Mouse (Mus musculus) left cerebral cortex, postnatal 4 days (tissue): ENCODE data around the gene Csnk1d. TPM values are rescaled to one million over a fixed set of nuclear protein-coding genes. Genes with fewer than 3 reads are reported as not detected.
A peak's percentile ranks its signal among the peaks of the same experiment; 100 is the strongest.

Experiments used
- DNase-seq: peaks from one replicate; pipeline ENCODE4 v3.0.0-alpha.2; 2022
- intact Hi-C: fragments of 180-260 bp; cut with DNase I; formaldehyde crosslinking; loops from one replicate; pipeline ENCODE4 v1.15.1; 2025
- total RNA-seq, 2 experiments: library from RNA; stranded (reverse); gene quantifications; 2 replicates each; pipeline ENCODE4 v1.2.3; 2021

Gene Csnk1d
- 100 to 1,000 TPM; 137 to 141 TPM for total RNA-seq

DNA sequence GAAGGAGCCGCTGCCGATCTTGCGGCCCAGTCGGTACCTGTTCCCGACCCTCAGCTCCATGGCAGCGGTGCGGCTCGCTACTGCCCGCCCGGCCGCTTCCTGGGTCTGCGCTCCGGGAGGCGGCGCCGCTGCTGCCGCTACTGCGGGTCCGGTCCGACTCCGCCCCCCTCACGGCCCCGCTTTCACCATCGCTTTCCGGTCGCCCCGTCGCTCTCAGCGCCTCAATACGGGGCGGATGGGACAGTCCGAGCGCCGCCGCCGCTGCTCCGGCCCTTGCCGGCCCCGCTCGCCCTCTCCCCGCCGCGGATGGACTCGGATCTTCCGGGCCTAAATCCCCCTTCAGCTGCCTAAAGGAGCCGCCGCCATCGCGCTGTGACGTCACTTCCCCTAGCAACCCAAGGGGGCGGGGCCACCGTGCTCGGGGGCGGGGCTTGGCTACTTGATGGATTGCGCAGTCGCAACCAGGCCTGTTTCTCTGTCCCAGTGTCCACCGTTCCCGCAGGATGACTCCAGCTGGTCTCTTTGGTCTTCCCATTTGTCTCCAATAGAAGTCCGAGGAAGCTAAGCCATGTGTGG lies at the start of gene Csnk1d:
Csnk1d (minus strand) TSS at position 380 of the 576 bp plus-strand sequence.
- intact Hi-C loops, result no loop called here
- DNase-seq, result peak; percentile 99

DNA sequence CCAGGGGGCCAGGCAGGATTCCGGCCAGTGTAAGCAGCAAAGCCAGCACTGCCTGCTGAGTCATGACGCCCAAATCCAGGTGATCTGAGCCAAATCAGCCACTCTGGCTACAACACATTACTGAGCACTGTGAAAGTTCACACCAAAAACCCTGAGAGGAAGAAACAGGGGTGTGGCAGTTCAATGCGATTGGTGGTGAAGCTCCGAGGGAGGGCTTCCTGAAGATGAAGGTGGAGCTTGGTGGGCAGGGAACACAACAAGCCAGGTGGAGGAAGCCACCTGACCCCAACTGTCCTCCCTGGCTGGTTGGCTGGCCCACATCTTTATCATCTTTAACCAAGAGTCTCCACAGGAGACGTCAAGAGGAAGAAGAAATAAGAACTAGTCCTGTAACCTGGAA lies 48.2 kb upstream of the Csnk1d start, which contains the start of gene Cd7:
Cd7 (minus strand) TSS at position 117 of the 400 bp plus-strand sequence.
- intact Hi-C loops, result no loop called here
- DNase-seq, result no peak

DNA sequence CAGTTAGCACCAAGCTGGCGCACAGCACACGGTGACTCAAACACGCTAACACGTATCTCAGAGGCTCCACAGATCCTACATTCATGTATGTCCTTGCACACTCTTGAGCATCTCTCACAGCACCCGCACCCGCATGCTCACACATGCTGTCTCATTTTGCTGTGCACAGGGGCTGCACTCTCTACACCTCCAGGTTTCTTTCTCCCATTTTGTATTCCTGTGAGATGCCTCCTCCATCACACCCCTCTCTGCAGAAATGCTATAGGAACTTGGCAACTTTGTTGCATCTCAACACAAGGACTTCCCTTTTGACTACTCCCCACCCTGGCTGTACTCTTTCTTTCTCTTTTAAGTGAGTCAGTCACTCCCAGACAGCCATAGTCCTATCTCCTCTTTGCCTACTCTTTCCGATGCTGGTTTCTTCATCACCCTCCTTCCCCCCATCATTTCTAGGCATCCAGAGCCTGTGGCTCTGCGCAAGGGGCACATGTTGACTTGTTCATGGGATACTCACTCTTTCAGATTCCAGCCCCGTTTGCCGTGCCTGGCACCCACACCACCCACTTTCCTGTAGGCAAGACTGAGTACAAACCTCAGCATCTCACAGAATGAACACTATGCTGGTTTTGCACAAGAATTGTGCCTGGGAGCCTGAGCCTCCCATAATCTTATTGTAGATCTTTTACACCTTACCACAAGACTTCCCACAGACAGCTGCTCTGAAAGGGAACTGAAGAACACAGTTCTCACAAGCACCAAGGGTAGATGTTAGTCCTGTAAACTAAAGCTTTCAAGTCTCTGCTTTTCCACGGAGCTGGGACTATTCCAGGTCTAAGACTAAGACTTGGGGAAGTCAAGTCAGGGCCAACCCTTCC lies 47.5 kb upstream of the Csnk1d start:
- intact Hi-C loops, result no loop called here
- DNase-seq, result no peak

GRCm38 (mm10) chr11:121033118-121033517 lies 42.0 kb upstream of the Csnk1d start:
- no peak for DNase-seq
- intact Hi-C loops, result no loop called here

- intact Hi-C loops, result no loop called here
- DNase-seq, result no peak
Observed at GRCm38 (mm10) chr11:121027259-121027658, 36.1 kb upstream of the Csnk1d start.

DNA sequence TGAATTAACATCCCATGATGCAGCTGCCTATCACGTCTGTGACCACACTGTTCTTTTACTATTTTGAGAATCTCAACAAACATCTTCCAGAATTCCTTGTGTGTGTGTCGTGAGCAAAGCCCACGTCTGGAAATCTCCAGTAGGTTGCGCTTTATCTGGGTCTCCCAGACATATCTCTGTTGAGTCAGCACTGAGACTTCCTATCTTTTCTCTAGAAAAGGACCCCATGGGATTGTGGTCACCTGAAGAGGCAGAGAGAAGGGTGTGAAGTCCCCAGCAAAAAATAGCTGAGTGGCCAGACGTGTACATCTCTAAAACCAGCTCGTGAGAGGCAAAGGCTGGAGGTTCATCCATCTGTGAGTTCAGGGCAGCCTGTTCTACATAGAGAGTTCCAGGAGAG lies 33.0 kb upstream of the Csnk1d start:
- no peak for DNase-seq

GRCm38 (mm10) chr11:121019501-121019900 lies 28.4 kb upstream of the Csnk1d start:
- intact Hi-C loops, result no loop called here
- no peak for DNase-seq

More for the DNA sequence above, 33.0 kb upstream of the Csnk1d start:
- intact Hi-C loops, result no loop called here

- intact Hi-C loops, result no loop called here
Observed at GRCm38 (mm10) chr11:121017703-121018102, 26.6 kb upstream of the Csnk1d start.

DNA sequence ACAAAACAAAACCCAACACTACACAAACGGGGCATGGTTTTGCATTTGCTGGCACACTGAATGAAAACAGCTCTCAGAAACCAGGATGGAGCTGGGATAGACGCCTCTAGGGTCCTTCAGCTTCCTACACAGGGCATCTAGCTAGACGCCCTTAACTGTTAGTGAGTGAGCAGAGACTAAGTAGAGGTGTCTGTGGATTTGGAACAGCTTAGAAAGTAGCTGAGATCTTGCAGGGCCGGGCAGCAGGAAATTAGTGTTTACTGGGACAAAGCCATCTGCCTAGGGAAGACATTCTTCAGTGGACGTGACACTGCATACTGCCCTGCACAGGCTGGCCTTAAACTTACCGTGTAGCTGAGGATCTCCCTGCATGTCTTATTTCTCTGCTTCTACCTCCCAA lies 24.3 kb upstream of the Csnk1d start:
- no peak for DNase-seq
- intact Hi-C loops, result no loop called here

More at GRCm38 (mm10) chr11:121017703-121018102, 26.6 kb upstream of the Csnk1d start:
- DNase-seq, result peak; percentile 73

GRCm38 (mm10) chr11:121014896-121015300 lies 23.8 kb upstream of the Csnk1d start:
- intact Hi-C loops, result no loop called here
- peak; percentile 28 for DNase-seq

GRCm38 (mm10) chr11:121013656-121014055 lies 22.5 kb upstream of the Csnk1d start:
- DNase-seq, result no peak
- intact Hi-C loops, result no loop called here

DNA sequence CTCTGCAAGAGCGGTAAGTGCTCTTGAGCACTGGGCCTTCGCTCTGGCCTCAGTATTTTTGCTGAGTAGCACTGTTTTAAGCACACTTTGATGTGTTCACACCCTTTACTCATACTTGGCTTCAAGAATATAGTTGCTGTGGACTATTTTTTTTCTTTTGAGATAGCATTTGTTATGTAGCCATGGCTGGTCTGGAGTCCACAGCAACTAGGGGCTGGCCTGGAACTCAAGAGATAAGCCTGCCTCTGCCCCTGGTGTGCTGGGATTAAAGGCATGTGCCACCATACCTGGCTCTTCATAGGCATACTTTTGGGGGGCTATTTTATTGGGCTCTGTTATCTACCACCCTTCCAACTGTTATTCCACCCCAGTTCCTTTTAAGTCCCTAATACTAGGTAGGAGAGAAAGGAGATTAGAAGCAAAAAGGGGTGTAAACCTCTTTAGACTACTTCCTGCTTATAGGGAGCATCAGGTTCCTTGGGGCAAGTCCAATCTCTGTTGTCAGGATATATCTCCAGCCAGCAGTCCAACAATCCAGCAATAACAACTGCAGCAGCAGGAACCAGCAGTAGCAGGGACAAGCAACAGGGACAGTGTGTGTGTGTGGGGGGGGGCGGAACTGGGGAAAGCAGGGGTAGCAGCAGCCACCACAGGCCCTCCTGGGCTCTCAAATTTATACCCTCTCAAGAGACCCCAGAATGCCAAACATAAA lies 19.1 kb upstream of the Csnk1d start:
- intact Hi-C loops, result no loop called here
- no peak for DNase-seq

- no peak for DNase-seq
- intact Hi-C loops, result no loop called here
Observed at GRCm38 (mm10) chr11:121006184-121006583, 15.1 kb upstream of the Csnk1d start.

DNA sequence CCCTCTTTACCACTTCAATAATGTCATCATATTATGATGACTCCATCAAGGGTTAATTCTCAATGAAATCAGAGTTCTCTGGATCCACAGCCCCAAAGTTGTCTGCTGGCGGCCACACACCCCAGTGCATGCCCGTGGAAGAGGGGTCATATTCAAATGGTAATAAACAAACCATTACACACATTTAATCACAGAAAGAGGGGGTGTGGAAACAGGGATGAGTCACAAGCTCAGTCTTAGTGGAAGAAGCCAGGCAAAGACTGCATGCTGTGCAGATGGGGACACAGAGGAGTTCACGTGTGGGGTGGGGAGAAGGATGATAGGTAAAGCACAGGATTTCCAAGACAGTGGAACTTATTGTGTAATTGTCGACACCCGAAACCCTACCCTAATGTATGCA lies 13.2 kb upstream of the Csnk1d start:
- intact Hi-C loops, result no loop called here
- no peak for DNase-seq

GRCm38 (mm10) chr11:121001966-121002365 lies 10.8 kb upstream of the Csnk1d start:
- DNase-seq, result no peak
- intact Hi-C loops, result no loop called here

DNA sequence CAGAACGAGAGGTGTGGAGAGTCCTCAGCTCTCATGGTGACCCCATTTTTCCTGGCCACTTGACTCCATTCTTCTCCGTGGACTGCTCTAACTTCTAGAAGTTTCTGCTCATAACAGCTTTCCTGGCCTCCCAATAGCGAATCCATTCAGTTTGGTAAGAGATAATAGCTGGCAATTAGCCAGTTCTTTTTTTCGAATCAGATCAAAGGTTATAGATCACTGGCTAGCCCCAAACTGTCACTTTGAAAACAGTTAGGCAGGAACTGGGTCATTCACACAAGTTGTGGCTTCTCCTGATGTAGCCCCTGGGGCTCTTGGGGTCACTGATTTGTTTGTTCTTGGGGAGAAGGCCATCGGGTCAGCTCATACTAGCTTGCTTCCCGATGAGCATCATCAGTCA lies 3.6 kb upstream of the Csnk1d start:
- no peak for DNase-seq
- intact Hi-C loops, result no loop called here

DNA sequence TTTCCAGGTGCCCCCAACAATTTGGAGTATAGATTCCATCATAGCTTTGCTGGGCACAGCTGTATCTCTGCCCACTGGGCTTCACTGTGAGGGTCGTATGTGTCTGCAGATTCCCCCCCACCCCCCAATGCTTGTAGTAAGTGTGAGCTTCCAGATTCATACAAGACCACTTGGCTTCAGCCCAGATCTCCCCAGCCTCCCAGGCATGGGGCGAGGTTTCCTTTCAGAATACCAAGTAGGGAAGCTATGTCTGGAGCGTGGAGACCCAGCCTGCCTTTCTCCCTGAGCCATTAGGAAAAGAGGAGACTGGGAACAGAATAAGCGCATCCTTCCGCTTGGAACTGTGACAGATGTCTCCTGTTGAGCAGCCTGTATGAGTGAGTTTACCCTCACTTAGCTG lies 2.5 kb upstream of the Csnk1d start:
- intact Hi-C loops, result no loop called here
- peak; percentile 37 for DNase-seq

DNA sequence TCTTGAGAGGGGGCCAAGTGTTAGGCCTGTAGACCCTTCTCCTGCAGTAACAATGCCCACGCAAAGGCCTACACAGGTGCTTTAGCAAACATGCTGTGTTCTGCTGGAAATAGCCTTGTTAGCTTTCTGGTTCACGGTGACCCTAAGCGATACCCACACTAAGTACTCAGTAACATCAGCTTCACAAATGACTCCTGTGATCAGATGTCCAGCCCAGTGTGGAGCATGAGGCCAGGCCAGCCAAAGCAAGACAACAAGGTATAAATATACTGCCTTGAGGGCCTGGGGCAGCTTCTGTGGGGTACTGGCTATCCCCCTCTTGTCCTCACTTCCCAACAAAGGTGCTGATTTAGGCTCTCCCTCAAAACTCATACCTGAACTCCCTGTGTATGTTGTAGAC lies 1.9 kb upstream of the Csnk1d start:
- intact Hi-C loops, result no loop called here
- DNase-seq, result no peak

DNA sequence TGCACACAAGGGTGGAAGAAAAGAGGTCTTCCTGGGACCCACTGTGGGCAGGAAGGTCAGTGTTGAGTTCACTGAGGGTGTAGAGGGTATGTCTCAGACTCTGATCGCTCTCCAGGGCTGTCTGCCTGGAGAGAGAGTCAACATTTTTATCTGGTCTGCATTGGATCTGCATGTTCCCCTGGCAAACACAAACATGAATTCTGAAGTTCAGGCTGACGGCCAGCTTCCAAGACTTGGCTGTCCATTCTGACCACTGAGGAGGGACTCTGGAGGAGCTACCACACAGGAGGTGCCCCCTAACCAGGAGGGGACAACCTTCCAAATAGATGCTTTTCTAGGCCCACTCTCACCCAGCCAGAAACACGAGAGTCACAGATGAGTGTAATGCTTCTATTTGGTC lies 661 bp upstream of the Csnk1d start:
- DNase-seq, result no peak
- intact Hi-C loops, result no loop called here

GRCm38 (mm10) chr11:120990126-120990781 lies 876 bp downstream of the Csnk1d start:
- intact Hi-C loops, result no loop called here
- DNase-seq, result peak; percentile 56

DNA sequence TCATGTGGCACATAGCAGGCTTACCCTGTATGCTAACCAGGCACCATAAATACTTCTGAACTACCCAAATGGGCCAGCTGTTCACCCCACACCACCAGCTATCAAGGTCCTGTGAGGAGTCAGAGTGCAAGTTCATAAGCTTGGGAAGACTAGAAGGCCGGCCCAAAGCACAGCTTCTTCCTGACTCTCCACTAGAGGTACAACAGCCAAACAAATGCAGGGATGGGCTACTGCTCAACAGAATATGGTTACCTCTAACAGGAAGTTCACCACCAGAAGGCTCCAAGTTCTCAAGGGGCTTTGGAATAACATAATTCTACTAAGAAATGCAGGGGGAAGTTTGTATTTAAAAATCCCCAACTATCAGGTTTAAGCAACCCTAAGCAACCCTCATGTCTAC lies 1.6 kb downstream of the Csnk1d start:
- intact Hi-C loops, result no loop called here
- no peak for DNase-seq
